Mouse (Mus musculus) MEL (cell line): ENCODE measurements at regions not wholly inside any gene's neighbourhood (a gene's known extent, or its start where the extent isn't known, plus 50 kb on each side); places are given as distances from the start of the nearest gene placed in this dataset.

Experiments
- CHD1 ChIP-seq: IDR thresholded peaks from 2 replicates; pipeline ENCODE4 v1.6.1; 2012; ENCODE audit warnings: low read depth, mild to moderate bottlenecking, inconsistent platforms, low read length, improper control_type of control experiment
- CTCF ChIP-seq, 3 experiments: IDR thresholded peaks in 2 of 3; conservative IDR thresholded peaks in 1 of 3; 2 replicates each; pipeline ENCODE4 v1.5.1; 2011 to 2012; ENCODE audit warnings: low read length in 3 of 3, low read depth in 2 of 3, mild to moderate bottlenecking in 2 of 3, improper control_type of control experiment in 1 of 3, inconsistent platforms in 1 of 3, mixed read lengths in 1 of 3, moderate library complexity in 1 of 3; ENCODE audit not compliant: control insufficient read depth in 1 of 3, insufficient read depth in 1 of 3, poor library complexity in 1 of 3, severe bottlenecking in 1 of 3
- ELF1 ChIP-seq: IDR thresholded peaks from 2 replicates; pipeline ENCODE4 v1.6.1; 2014; ENCODE audit warnings: low read depth, mild to moderate bottlenecking, inconsistent platforms, low read length, improper control_type of control experiment, moderate library complexity
- GATA1 ChIP-seq: IDR thresholded peaks from 2 replicates; pipeline ENCODE4 v1.6.1; 2011; ENCODE audit warnings: low read depth, low read length, improper control_type of control experiment
- MXI1 ChIP-seq: IDR thresholded peaks from 2 replicates; pipeline ENCODE4 v1.6.1; 2011; ENCODE audit warnings: mild to moderate bottlenecking, low read depth, low read length, improper control_type of control experiment
- NELFE ChIP-seq: IDR thresholded peaks from 2 replicates; pipeline ENCODE4 v1.6.1; 2011; ENCODE audit warnings: low read depth, low read length, improper control_type of control experiment
- POLR2A ChIP-seq, 2 experiments: IDR thresholded peaks; 2 replicates each; pipeline ENCODE4 v1.6.1; 2011 to 2012; ENCODE audit warnings: low read length in 2 of 2, mild to moderate bottlenecking in 2 of 2, control low read depth in 1 of 2, improper control_type of control experiment in 1 of 2, low read depth in 1 of 2, moderate library complexity in 1 of 2; ENCODE audit not compliant: control insufficient read depth in 1 of 2, insufficient read depth in 1 of 2, poor library complexity in 1 of 2
- POLR2AphosphoS2 ChIP-seq: IDR thresholded peaks from 2 replicates; pipeline ENCODE4 v1.6.1; 2011; ENCODE audit warnings: low read length, improper control_type of control experiment
- RAD21 ChIP-seq: IDR thresholded peaks from 2 replicates; pipeline ENCODE4 v1.6.1; 2011; ENCODE audit warnings: mild to moderate bottlenecking, low read depth, low read length, improper control_type of control experiment
- SIN3A ChIP-seq: IDR thresholded peaks from 2 replicates; pipeline ENCODE4 v1.6.1; 2012; ENCODE audit warnings: low read length, improper control_type of control experiment, inconsistent platforms
- USF1 ChIP-seq: IDR thresholded peaks from 2 replicates; pipeline ENCODE4 v1.6.1; 2014; ENCODE audit warnings: low read depth, mild to moderate bottlenecking, inconsistent platforms, low read length, improper control_type of control experiment, moderate library complexity
- ZKSCAN1 ChIP-seq: IDR thresholded peaks from 2 replicates; pipeline ENCODE4 v1.6.1; 2012; ENCODE audit warnings: low read depth, mild to moderate bottlenecking, inconsistent platforms, low read length, improper control_type of control experiment, moderate library complexity
- ZNF384 ChIP-seq: IDR thresholded peaks from 2 replicates; pipeline ENCODE4 v1.6.1; 2012; ENCODE audit warnings: low read depth, mild to moderate bottlenecking, inconsistent platforms, low read length, improper control_type of control experiment

GRCm38 (mm10) chr6:127236510-127237109 lies 84.6 kb upstream of the Ccnd2 start:
- no peak for TF ChIP-seq CTCF (IDR thresholded peaks at IDR 0.05 in 2 of 3, conservative IDR thresholded peaks at IDR 0.05 in 1 of 3; ENCODE audit: control insufficient read depth in 1 of 3, insufficient read depth in 1 of 3, low read depth in 2 of 3, low read length in 3 of 3, poor library complexity in 1 of 3, severe bottlenecking in 1 of 3)
- TF ChIP-seq RAD21, result no peak
- TF ChIP-seq GATA1, result no peak
- TF ChIP-seq SIN3A, result no peak
- TF ChIP-seq CHD1, result no peak
- TF ChIP-seq POLR2A (IDR thresholded peaks at IDR 0.05; ENCODE audit: control insufficient read depth in 1 of 2, insufficient read depth in 1 of 2, low read depth in 1 of 2, low read length in 2 of 2, poor library complexity in 1 of 2), result no peak
- no peak for TF ChIP-seq POLR2AphosphoS2
- TF ChIP-seq ZKSCAN1, result no peak
- no peak for TF ChIP-seq ZNF384
- TF ChIP-seq USF1, result no peak
- TF ChIP-seq ELF1, result no peak
- no peak for TF ChIP-seq NELFE
- TF ChIP-seq MXI1, result no peak
